Mouse (Mus musculus) heart, postnatal 0 days (tissue): ENCODE measurements around the gene Pias4. TPM values are rescaled to one million over a fixed set of nuclear protein-coding genes. Genes with fewer than 3 reads are reported as not detected.
A peak's percentile ranks its signal among the peaks of the same experiment; 100 is the strongest.

Experiments used
- ATAC-seq: fragments of 200-750 bp; cut with Nextera tagmentation; 2 replicates; pipeline ENCODE4 v1.8.0; 2017; ENCODE audit warnings: low read depth, moderate number of reproducible peaks, moderate library complexity; ENCODE audit not compliant: insufficient read depth
- DNase-seq: peaks from one replicate; pipeline ENCODE4 v3.0.0-alpha.2; 2016; ENCODE audit warnings: low spot score
- H3K27ac ChIP-seq: fragments of 300-500 bp; sonication (generic); 2 replicates; pipeline ENCODE4 v1.5.1; 2014; ENCODE audit warnings: low read depth, mild to moderate bottlenecking
- H3K27me3 ChIP-seq: fragments of 300-500 bp; sonication (generic); 2 replicates; pipeline ENCODE4 v1.6.1; 2014; ENCODE audit warnings: low read length, mixed read lengths; ENCODE audit not compliant: control insufficient read depth, insufficient read depth
- H3K36me3 ChIP-seq: fragments of 300-500 bp; sonication (generic); replicated peaks from 2 replicates; pipeline ENCODE4 v1.6.1; 2014; ENCODE audit warnings: low read length, mixed read lengths; ENCODE audit not compliant: control insufficient read depth, insufficient read depth
- H3K4me1 ChIP-seq: fragments of 300-500 bp; sonication (generic); 2 replicates; pipeline ENCODE4 v1.6.1; 2014; ENCODE audit warnings: antibody characterized with exemption; ENCODE audit not compliant: control insufficient read depth, insufficient read depth
- H3K4me2 ChIP-seq: fragments of 300-500 bp; sonication (generic); 2 replicates; pipeline ENCODE4 v1.6.1; 2014; ENCODE audit warnings: low read depth, mild to moderate bottlenecking, low read length, moderate library complexity
- H3K4me3 ChIP-seq: fragments of 300-500 bp; sonication (generic); 2 replicates; pipeline ENCODE4 v1.5.1; 2014; ENCODE audit warnings: low read depth, low read length
- H3K9ac ChIP-seq: fragments of 300-500 bp; sonication (generic); replicated peaks from 2 replicates; pipeline ENCODE4 v1.6.1; 2014; ENCODE audit warnings: low read depth, low read length, mixed read lengths
- H3K9me3 ChIP-seq: fragments of 300-500 bp; sonication (generic); replicated peaks from 2 replicates; pipeline ENCODE4 v1.6.1; 2016; ENCODE audit warnings: low read length; ENCODE audit not compliant: control insufficient read depth
- CTCF ChIP-seq: IDR thresholded peaks from 2 replicates; pipeline ENCODE4 v1.5.1; 2016; ENCODE audit warnings: antibody characterized with exemption, control low read depth, low read depth
- EP300 ChIP-seq: IDR thresholded peaks from 2 replicates; pipeline ENCODE4 v1.6.1; 2016; ENCODE audit warnings: antibody characterized with exemption, low read depth
- WGBS: fragments of 180-500 bp; shearing (Covaris S2); extraction: QIAGEN DNeasy Blood & Tissue Kit; methylation state at CpG from one replicate; pipeline ENCODE4 v1.1.7; 2014; 5-methylcytosine and 5-hydroxymethylcytosine counted together
- polyA plus RNA-seq: library from polyadenylated mRNA; unstranded; fragments of >200 nt; fragmentation: Nextera tagmentation; extraction: Ambion mirVana; gene quantifications from 2 replicates; pipeline ENCODE4 v1.2.1, GENCODE M21; 2015
- total RNA-seq: library from RNA; depleted of rRNA; stranded (reverse); fragments of >200 nt; gene quantifications from 2 replicates; pipeline ENCODE4 v1.2.3, GENCODE M21; 2014; ENCODE audit warnings: low replicate concordance

Gene Pias4
- total and polyA plus RNA-seq, 2 experiments from 2014 or later, result 14.4 to 19.8 TPM

DNA sequence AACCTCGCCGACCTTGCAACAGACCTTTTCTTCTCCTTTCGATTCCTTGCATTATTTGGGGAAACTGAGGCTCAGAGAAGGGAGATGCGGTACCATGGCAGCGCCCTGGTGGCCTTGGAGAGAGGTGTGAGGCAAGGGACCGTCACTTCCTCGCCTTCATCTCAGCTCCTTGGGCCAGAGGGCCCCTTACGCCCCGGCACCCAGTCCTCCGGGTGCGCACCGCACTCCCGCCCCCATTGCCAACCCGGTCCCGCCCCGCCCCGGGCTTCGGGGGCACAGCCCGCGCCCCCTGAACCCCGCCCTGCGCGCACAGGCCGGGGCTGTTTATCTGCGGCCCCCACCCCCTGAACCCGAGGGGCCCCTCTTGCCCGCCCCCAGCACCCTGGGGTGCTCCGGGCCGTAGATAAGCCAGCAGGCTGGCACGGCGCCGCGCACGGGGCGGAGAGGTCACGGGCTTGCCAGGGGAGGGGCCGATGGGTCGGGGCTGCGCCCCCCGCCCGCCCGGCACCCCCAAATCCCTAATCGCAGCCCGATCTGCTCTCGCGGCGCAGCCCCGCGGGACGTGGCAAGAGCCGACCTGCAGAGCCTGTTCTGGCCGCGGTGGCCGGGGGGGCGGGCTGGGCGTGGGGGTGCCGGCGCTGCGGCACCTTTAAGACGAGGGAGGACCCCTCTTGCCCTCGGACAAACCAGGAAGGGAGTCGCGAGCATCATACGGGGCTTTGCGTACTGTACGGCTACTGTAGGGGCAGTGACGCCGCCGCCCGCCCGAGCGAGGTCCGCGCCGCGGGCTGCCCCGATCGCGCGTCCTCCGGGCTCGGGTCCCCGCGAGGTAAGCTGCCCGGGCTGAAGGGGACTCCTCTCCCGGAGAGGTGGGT lies 31.7 kb downstream of the Pias4 start:
- Histone ChIP-seq H3K4me1 (peaks cover 36% of the 10 kb centered on the region), H3K4me3 (peak overlapping the region; percentile 100), H3K9ac (peak overlapping the region; percentile 98), H3K27ac (peak overlapping the region; percentile 99), H3K36me3 (no peaks in the 10 kb centered on the region), H3K9me3 (no peaks in the 10 kb centered on the region), H3K27me3 (no peaks in the 10 kb centered on the region), H3K4me2 (peak overlapping the region; percentile 100)
- no peak for TF ChIP-seq CTCF
- TF ChIP-seq EP300, result no peak; the same call in 1 of the 2 replicates
- under 1% methylated on average over 53 of the region's 86 CpGs for WGBS
- ATAC-seq (peak; percentile 37), DNase-seq (peak; percentile 87)

- Histone ChIP-seq H3K27me3 (no peaks in the 10 kb centered on the region), H3K9me3 (no peaks in the 10 kb centered on the region), H3K4me2 (peak within 1 kb of the TSS; percentile 100), H3K27ac (peak within 1 kb of the TSS; percentile 99), H3K4me3 (peak within 1 kb of the TSS; percentile 100), H3K36me3 (no peaks in the 10 kb centered on the region), H3K9ac (peak within 1 kb of the TSS; percentile 98), H3K4me1 (peaks cover 27% of the 10 kb centered on the region)
- DNase-seq (peak; percentile 27), ATAC-seq (no peak)
- TF ChIP-seq CTCF, result no peak
- no peak for TF ChIP-seq EP300
- 5% methylated on average over 41 of the region's 41 CpGs for WGBS
Observed at GRCm38 (mm10) chr10:81134966-81135681, 32.6 kb downstream of the Pias4 start, which contains the start of gene Zbtb7a. TSS of gene Zbtb7a (plus strand) at chr10:81135220.

GRCm38 (mm10) chr10:81134181-81134587 lies 33.5 kb downstream of the Pias4 start:
- WGBS, result 8% methylated on average over 13 of the region's 16 CpGs
- TF ChIP-seq CTCF, result no peak
- TF ChIP-seq EP300, result no peak
- H3K9ac ChIP-seq, result no peak overlapping the region; the same call in 1 of the 2 replicates
- H3K4me3 ChIP-seq, result 0 out of 2 replicates have a peak overlapping the region, but pooled peaks have one; percentile 1
- H3K4me1 ChIP-seq, result peaks cover 22% of the 10 kb centered on the region
- no peak for DNase-seq
- no peaks in the 10 kb centered on the region for H3K36me3 ChIP-seq
- H3K27me3 ChIP-seq, result no peaks in the 10 kb centered on the region
- H3K27ac ChIP-seq, result peak overlapping the region; percentile 99; the same call in 1 of the 2 replicates
- no peaks in the 10 kb centered on the region for H3K9me3 ChIP-seq
- no peak for ATAC-seq
- peak overlapping the region; percentile 100 for H3K4me2 ChIP-seq

DNA sequence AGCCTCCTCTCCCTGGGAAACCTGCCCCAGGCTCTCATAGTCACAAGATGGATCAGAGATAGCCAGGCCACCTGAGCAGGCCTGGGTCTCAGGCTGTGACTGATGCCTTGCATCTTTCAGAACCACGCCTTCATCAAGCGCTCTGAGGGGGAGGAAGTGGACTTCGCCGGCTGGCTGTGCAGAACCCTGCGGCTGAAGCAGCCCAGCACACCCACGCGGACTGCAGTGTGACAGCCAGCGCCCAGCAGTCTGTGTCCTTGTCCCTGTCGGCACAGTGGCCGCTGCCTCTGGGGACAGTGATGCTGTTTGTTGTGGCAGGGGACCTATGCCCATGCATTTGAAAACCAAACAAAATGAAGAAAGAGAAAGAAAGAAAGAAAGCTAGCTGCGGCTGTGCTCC lies 44.2 kb downstream of the Pias4 start:
- ATAC-seq, result no peak
- WGBS, result 72% methylated on average over 11 of the region's 11 CpGs

GRCm38 (mm10) chr10:81122889-81123288 lies 44.8 kb downstream of the Pias4 start:
- DNase-seq (no peak), ATAC-seq (no peak)
- no peak for TF ChIP-seq CTCF
- TF ChIP-seq EP300, result no peak
- no peaks in the 10 kb centered on the region for H3K9me3 ChIP-seq
- H3K4me3 ChIP-seq, result no peak overlapping the region
- no peak overlapping the region for H3K4me2 ChIP-seq
- no peaks in the 10 kb centered on the region for H3K27me3 ChIP-seq
- no peak overlapping the region for H3K9ac ChIP-seq
- 90% methylated on average over 2 of the region's 2 CpGs for WGBS
- no peaks in the 10 kb centered on the region; the same call in 1 of the 2 replicates for H3K4me1 ChIP-seq
- H3K36me3 ChIP-seq, result peaks cover 70% of the 10 kb centered on the region
- no peak overlapping the region for H3K27ac ChIP-seq

More for the DNA sequence above, 44.2 kb downstream of the Pias4 start:
- H3K4me3 ChIP-seq, result no peak overlapping the region
- no peaks in the 10 kb centered on the region; the same call in 1 of the 2 replicates for H3K4me1 ChIP-seq
- no peak overlapping the region for H3K9ac ChIP-seq
- TF ChIP-seq CTCF (no peak), EP300 (no peak)
- H3K27ac ChIP-seq, result no peak overlapping the region
- H3K9me3 ChIP-seq, result no peaks in the 10 kb centered on the region
- no peaks in the 10 kb centered on the region for H3K27me3 ChIP-seq
- no peak overlapping the region for H3K4me2 ChIP-seq
- peaks cover 66% of the 10 kb centered on the region for H3K36me3 ChIP-seq
- DNase-seq, result no peak
